Mouse (Mus musculus) heart, postnatal 0 days (tissue): ENCODE measurements around the gene Brms1l.

Source experiments
- CTCF ChIP-seq: IDR thresholded peaks from 2 replicates; pipeline ENCODE4 v1.5.1; 2016; ENCODE audit warnings: antibody characterized with exemption, control low read depth, low read depth
- EP300 ChIP-seq: IDR thresholded peaks from 2 replicates; pipeline ENCODE4 v1.6.1; 2016; ENCODE audit warnings: antibody characterized with exemption, low read depth

DNA sequence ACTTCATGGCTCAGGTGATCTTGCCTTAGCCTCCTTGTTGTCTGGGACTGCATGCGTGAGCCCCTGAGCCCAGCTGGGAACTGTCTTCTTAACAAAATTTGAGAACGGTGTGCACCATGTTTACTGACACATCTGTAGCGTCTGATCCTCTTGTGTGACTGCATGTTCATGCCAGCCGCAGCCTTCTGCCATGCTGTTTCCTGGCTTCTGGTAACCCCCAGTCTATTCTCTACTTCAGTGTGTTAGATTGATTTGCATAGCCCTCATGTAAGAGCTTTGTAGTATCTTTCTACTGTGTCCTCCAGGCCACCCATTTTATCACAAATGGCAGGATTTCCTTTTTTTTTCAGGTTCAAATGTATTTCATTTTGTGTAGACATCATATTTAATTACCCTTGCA lies 11.7 kb downstream of the Brms1l start:
- TF ChIP-seq CTCF (no peak), EP300 (no peak)
